Mouse (Mus musculus) neural tube, embryonic 11.5 days (tissue): ENCODE data around the gene Gm17087. TPM values are rescaled to one million over a fixed set of nuclear protein-coding genes. Genes with fewer than 3 reads are reported as not detected.

Source experiments
- ATAC-seq: fragments of 200-750 bp; cut with Nextera tagmentation; 2 replicates; pipeline ENCODE4 v1.8.0; 2017; ENCODE audit warnings: moderate number of reproducible peaks, mild to moderate bottlenecking, moderate TSS enrichment, moderate library complexity; ENCODE audit not compliant: insufficient read depth, low FRiP score, low TSS enrichment
- DNase-seq: peaks from one replicate; pipeline ENCODE4 v3.0.0-alpha.2; 2015; ENCODE audit warnings: low spot score
- H3K27ac ChIP-seq: fragments of 300-500 bp; sonication (generic); 2 replicates; pipeline ENCODE4 v1.5.1; 2014; ENCODE audit warnings: low read depth, mild to moderate bottlenecking, low read length
- H3K27me3 ChIP-seq: fragments of 300-500 bp; sonication (generic); 2 replicates; pipeline ENCODE4 v1.6.1; 2014; ENCODE audit warnings: mild to moderate bottlenecking, low read length, mixed read lengths; ENCODE audit not compliant: control insufficient read depth, insufficient read depth
- H3K36me3 ChIP-seq: fragments of 300-500 bp; sonication (generic); 2 replicates; pipeline ENCODE4 v1.6.1; 2014; ENCODE audit warnings: mild to moderate bottlenecking, low read length, moderate library complexity, mixed read lengths; ENCODE audit not compliant: control insufficient read depth, insufficient read depth
- H3K4me1 ChIP-seq: fragments of 300-500 bp; sonication (generic); 2 replicates; pipeline ENCODE4 v1.6.1; 2014; ENCODE audit warnings: low read length, mixed read lengths; ENCODE audit not compliant: control insufficient read depth, insufficient read depth
- H3K4me2 ChIP-seq: fragments of 300-500 bp; sonication (generic); 2 replicates; pipeline ENCODE4 v1.6.1; 2014; ENCODE audit warnings: low read depth, mild to moderate bottlenecking, moderate library complexity
- H3K4me3 ChIP-seq: fragments of 300-500 bp; sonication (generic); 2 replicates; pipeline ENCODE4 v1.5.1; 2014; ENCODE audit warnings: low read depth, low read length
- H3K9ac ChIP-seq: fragments of 300-500 bp; sonication (generic); 2 replicates; pipeline ENCODE4 v1.6.1; 2014; ENCODE audit warnings: mild to moderate bottlenecking, low read length
- H3K9me3 ChIP-seq: fragments of 300-500 bp; sonication (generic); 2 replicates; pipeline ENCODE4 v1.6.1; 2016; ENCODE audit warnings: low read length; ENCODE audit not compliant: control insufficient read depth
- WGBS: fragments of 180-500 bp; shearing (Covaris S2); extraction: QIAGEN DNeasy Blood & Tissue Kit; methylation state at CpG from one replicate; pipeline ENCODE4 v1.1.7; 2014; 5-methylcytosine and 5-hydroxymethylcytosine counted together
- polyA plus RNA-seq: library from polyadenylated mRNA; unstranded; fragments of >200 nt; fragmentation: Nextera tagmentation; extraction: Ambion mirVana; gene quantifications from 2 replicates; pipeline ENCODE4 v1.2.1, GENCODE M21; 2014

Gm17087 gene
- polyA plus RNA-seq, 1 experiment from 2014 or later: not detected

DNA sequence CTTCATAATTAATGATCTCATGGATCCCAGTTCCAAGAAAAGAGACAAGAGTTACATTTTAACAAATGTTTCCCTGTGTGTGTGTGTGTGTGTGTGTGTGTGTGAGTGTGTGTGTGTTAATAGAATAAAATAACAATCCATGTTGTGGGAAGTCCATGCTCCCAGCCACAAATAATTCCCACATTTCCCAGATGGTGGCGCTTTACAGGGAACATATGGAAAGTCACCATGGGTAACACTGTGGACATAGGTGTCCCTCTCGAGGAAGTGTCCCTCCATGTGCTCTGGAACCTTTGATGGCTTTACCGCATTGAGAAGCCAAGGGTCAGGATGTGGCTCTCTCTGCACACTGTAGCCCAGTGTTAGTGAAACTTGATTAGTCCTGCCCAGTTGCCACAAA lies 38.1 kb downstream of the Gm17087 start:
- H3K9ac ChIP-seq: no peak overlapping the region
- DNase-seq (no peak), ATAC-seq (no peak)
- no peaks in the 10 kb centered on the region for H3K36me3 ChIP-seq
- H3K4me3 ChIP-seq: no peak overlapping the region
- H3K9me3 ChIP-seq: no peaks in the 10 kb centered on the region
- H3K4me1 ChIP-seq: peaks cover 17% of the 10 kb centered on the region
- peaks cover 24% of the 10 kb centered on the region for H3K27me3 ChIP-seq
- WGBS: 85% methylated on average over 3 of the region's 3 CpGs
- H3K27ac ChIP-seq: no peak overlapping the region
- no peak overlapping the region for H3K4me2 ChIP-seq

DNA sequence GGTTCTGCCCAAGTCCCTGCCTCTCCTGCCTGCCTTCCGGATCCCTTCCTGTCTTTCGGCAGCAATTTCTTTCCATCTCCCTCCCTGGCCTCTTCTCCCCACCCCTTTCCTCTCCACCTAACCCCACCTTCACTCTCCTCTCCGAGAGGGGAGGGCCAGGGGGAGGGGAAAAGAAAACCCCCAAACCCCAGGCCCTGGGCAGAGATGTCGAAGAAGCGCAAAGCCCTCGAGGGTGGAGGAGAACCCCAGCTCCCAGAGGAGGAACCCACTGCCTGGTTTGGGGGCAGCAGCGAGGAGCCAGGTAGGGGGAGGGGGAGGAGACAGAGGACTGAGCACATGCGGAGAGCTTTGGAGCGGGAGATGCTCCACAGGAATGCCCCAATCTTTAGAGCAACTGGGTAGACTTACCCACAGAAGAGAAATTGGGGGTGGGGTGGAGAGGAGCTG lies 39.9 kb downstream of the Gm17087 start:
- Histone ChIP-seq H3K4me2 (no peak overlapping the region), H3K27ac (no peak overlapping the region), H3K36me3 (no peaks in the 10 kb centered on the region), H3K9me3 (no peaks in the 10 kb centered on the region), H3K4me1 (peaks cover 17% of the 10 kb centered on the region), H3K27me3 (peaks cover 24% of the 10 kb centered on the region), H3K9ac (no peak overlapping the region), H3K4me3 (no peak overlapping the region)
- DNase-seq (no peak), ATAC-seq (no peak)
- WGBS: 10% methylated on average over 9 of the region's 9 CpGs

DNA sequence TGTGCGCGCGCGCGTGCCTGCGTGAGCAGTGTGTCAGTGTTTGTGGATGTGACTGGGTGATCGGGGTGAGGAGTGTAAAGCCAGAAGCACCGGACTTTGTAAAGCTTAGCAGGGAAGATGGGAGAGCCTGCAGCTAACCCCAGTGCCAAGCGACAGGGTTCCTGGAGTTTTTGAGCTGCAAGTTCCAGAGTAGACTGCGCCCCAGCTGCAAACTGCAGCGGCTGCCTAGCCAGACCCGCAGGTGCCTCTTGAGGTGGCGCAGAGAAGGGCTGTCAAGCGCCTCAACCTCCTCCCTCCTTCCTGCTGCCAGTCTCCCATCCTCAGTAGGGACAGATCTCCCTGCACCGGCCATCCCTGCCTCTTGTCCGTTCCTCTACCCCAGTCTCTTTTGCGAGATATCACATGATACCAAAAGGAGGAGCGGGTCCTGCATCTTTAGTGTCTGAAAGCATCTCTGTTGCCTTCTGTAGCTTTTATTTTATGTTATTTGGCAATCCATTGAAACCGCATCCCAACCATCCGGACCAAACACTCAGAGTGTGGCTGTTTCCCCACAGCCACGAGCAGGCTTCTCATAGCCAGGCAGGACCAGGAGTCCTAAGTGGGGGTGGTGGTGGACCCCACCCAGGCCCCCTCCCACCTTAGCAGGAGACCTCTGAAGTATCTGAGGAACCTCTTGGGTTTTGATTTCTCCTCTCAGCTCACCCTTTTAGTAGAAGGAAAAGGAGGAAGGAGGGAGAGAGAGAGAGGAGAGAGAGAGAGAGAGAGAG lies 40.6 kb downstream of the Gm17087 start:
- Histone ChIP-seq H3K4me1 (peaks cover 17% of the 10 kb centered on the region), H3K27ac (no peak overlapping the region), H3K9ac (no peak overlapping the region), H3K9me3 (no peaks in the 10 kb centered on the region), H3K27me3 (peaks cover 24% of the 10 kb centered on the region), H3K4me3 (peak overlapping the region; percentile 0; the same call in 1 of the 2 replicates), H3K36me3 (no peaks in the 10 kb centered on the region), H3K4me2 (peak overlapping the region; percentile 92)
- DNase-seq (peak; percentile 36), ATAC-seq (no peak)
- WGBS: 5% methylated on average over 21 of the region's 21 CpGs

DNA sequence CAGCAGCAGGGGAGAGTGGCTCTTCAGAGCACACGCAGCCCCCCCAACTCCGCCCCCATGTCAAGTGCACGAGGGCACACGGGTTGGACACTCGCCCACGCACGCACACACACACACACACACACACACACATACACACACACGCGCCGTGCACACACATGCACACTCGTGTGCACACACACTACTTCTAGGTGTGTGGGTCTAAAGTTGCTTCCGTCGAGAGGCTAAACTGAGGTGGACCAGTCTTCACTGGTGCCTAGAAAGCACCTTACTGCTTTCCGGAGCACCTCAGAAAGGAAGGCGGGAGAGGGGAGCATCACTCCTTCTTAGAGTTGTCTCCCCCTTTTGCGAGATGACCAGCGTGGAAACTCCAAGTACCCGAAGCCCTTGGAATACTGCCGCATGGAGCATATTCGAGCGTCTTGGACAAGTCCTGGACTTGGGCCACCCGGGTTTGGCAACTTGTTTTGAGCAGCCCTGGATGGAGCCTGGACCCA lies 41.5 kb downstream of the Gm17087 start, which contains the start of gene Pde10a:
Gene Pde10a (plus strand): TSS at position 148 of the 497 bp plus-strand sequence.
- DNase-seq (peak; percentile 47), ATAC-seq (peak; percentile 57)
- Histone ChIP-seq H3K4me3 (peak within 1 kb of the TSS; percentile 46), H3K9ac (peak within 1 kb of the TSS; percentile 62), H3K27me3 (peaks cover 24% of the 10 kb centered on the region), H3K36me3 (no peaks in the 10 kb centered on the region), H3K4me1 (peaks cover 17% of the 10 kb centered on the region), H3K4me2 (peak within 1 kb of the TSS; percentile 92), H3K27ac (no peak within 1 kb of the TSS), H3K9me3 (no peaks in the 10 kb centered on the region)
- 3% methylated on average over 19 of the region's 22 CpGs for WGBS

DNA sequence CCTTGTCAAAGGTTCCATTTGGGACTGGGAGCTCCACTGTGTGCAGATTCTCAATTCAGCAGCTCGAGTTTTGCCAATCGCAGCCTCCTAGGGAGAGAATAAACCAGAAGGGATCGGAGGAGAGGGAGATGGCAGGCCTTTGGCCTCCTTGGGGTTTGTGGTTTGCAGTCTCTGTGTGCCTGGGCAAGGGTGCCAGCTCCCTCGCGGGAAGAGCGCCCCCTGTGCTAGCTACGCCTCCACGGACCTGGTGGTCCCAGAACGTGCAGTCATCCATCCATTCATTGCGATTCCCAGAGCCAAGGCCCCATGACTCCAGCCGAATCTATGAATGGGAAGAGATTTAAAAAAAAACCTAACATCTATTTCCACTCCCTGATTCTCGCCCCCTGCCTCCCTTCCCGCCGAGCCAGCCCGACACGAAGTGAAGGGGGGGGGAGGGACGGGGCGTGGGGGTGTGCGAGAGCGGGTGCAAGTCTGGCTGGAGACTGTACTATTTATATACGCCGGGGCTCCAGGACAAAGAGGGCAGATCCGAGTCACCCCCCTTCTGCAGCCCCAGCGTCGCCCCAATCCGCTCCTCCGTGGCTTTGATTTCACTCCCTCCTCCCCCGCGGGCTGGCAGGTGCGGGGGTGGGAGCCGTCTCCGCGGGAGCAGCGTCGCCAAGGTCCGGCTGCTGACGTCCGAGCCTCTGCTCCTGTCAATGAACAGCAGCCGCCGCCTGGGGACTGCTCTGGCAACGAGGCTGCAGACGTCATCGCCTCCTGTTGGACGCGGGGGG lies 42.2 kb downstream of the Gm17087 start:
- Histone ChIP-seq H3K4me2 (peak overlapping the region; percentile 92), H3K9ac (peak overlapping the region; percentile 62), H3K4me3 (peak overlapping the region; percentile 46), H3K36me3 (no peaks in the 10 kb centered on the region), H3K4me1 (peaks cover 17% of the 10 kb centered on the region), H3K27me3 (peaks cover 24% of the 10 kb centered on the region), H3K9me3 (no peaks in the 10 kb centered on the region), H3K27ac (no peak overlapping the region)
- peak; percentile 81 for DNase-seq
- peak; percentile 73 for ATAC-seq
- WGBS: under 1% methylated on average over 43 of the region's 45 CpGs

DNA sequence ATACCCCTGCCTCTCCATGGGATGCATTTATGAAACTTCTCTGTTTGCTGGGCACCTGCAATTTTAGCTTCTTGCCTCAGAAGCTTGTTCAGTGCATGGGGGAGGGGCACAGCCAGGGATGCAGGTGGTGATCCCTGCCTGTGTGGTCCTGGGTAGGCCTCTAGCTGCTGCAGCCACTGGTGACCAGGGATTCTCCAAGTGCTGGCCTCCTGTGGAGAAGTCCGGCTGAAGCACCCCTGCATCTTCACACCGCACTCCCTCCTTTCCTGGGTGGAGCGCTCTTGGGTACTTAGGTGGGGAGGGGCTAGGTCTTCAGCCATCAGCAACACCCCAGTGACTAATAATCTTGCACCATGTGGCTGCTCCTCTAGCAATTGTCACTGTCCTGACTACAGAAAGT lies 42.8 kb downstream of the Gm17087 start:
- peak; percentile 29; the same call in 1 of the 2 replicates for ATAC-seq

DNA sequence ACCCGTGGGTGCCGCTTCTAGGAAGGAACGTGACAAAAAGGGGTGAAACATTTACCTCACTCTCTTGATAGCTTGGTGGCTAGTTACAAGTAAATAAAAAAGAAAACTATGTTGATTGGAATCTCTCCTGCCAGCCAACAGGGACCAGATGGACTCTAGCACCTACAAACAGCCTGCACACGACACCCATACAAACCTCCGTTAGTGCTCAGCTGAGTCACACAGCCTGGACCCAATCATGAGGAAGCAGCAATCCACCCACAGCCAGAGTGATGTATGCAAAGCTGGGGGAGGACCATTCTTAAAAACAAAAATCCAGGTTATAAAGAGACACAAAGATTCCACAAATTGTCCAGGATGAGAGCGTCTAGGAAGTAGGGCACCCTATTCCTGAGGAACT lies 50.7 kb downstream of the Gm17087 start:
- H3K9me3 ChIP-seq: no peaks in the 10 kb centered on the region
- WGBS: 80% methylated on average over 6 of the region's 6 CpGs
- no peak for ATAC-seq

More for the DNA sequence above, 42.8 kb downstream of the Gm17087 start:
- Histone ChIP-seq H3K36me3 (no peaks in the 10 kb centered on the region), H3K9ac (no peak overlapping the region), H3K27ac (no peak overlapping the region), H3K4me2 (peak overlapping the region; percentile 92), H3K4me3 (peak overlapping the region; percentile 46), H3K4me1 (peaks cover 17% of the 10 kb centered on the region), H3K27me3 (peaks cover 24% of the 10 kb centered on the region), H3K9me3 (no peaks in the 10 kb centered on the region)
- no peak for DNase-seq
- 17% methylated on average over 3 of the region's 3 CpGs for WGBS

More for the DNA sequence above, 50.7 kb downstream of the Gm17087 start:
- Histone ChIP-seq H3K27me3 (no peaks in the 10 kb centered on the region), H3K4me2 (no peak overlapping the region), H3K9ac (no peak overlapping the region), H3K4me1 (no peaks in the 10 kb centered on the region), H3K27ac (no peak overlapping the region), H3K36me3 (no peaks in the 10 kb centered on the region), H3K4me3 (no peak overlapping the region)
- no peak for DNase-seq
